Comparison of ENCODE assay signal across 19 mouse cellular contexts in genomic region chr1:193333776-193334175, GRCm38 (mm10). TPM values are rescaled to one million over a fixed set of nuclear protein-coding genes. Genes with fewer than 3 reads are reported as not detected.
DNase-seq lines count a peak whose midpoint lies in the region; ATAC-seq and TF ChIP-seq lines count a peak whose summit lies in the region.
"Had no signal": no experiment of that assay in that cellular context is flagged by ENCODE, and none has a peak within 500 bp of the region (broad histone marks: within the 10 kb centered on the region; RNA-seq: fewer than 3 reads in every experiment).

No protein-coding gene starts in this region.

- no peak overlapping the region for H3K4me3 ChIP-seq in heart, embryonic 10.5 days
- no peak overlapping the region for H3K4me3 ChIP-seq in heart, postnatal 0 days (ENCODE audit: low read depth, low read length)
- no peak overlapping the region for H3K4me3 ChIP-seq in heart, embryonic 11.5 days (ENCODE audit: low read depth, low read length)
- no peak overlapping the region for H3K4me3 ChIP-seq in midbrain, embryonic 10.5 days
- no peak overlapping the region for H3K4me3 ChIP-seq in midbrain, postnatal 0 days (ENCODE audit: low read depth, low read length)
- H3K4me3 ChIP-seq: embryonic facial prominence, embryonic 10.5 days; forebrain, embryonic 13.5 days had no signal

- H3K27ac ChIP-seq in heart, embryonic 10.5 days = peak overlapping the region; percentile 71; the same call in 1 of the 2 replicates
- peak overlapping the region; percentile 95 for H3K27ac ChIP-seq in heart, postnatal 0 days (ENCODE audit: low read depth)
- H3K27ac ChIP-seq in heart, embryonic 11.5 days (ENCODE audit: low read depth, low read length) = no peak overlapping the region
- 0 out of 2 replicates have a peak overlapping the region, but pooled peaks have one; percentile 28 for H3K27ac ChIP-seq in midbrain, embryonic 10.5 days (replicated peaks)
- H3K27ac ChIP-seq in midbrain, postnatal 0 days (ENCODE audit: low read depth, low read length) = no peak overlapping the region
- H3K27ac ChIP-seq: embryonic facial prominence, embryonic 10.5 days; forebrain, embryonic 13.5 days had no signal

- TF ChIP-seq EP300 in heart, postnatal 0 days (IDR thresholded peaks at IDR 0.05; ENCODE audit: low read depth) = no peak

- H3K9ac ChIP-seq in heart, postnatal 0 days (replicated peaks; ENCODE audit: low read depth, low read length) = no peak overlapping the region
- no peak overlapping the region for H3K9ac ChIP-seq in heart, embryonic 11.5 days (ENCODE audit: low read depth, low read length)
- H3K9ac ChIP-seq in midbrain, postnatal 0 days (replicated peaks; ENCODE audit: low read length, poor library complexity, severe bottlenecking) = no peak overlapping the region
- H3K9ac ChIP-seq: forebrain, embryonic 13.5 days; forebrain, postnatal 0 days had no signal

- no peaks in the 10 kb centered on the region for H3K36me3 ChIP-seq in heart, embryonic 10.5 days
- no peaks in the 10 kb centered on the region for H3K36me3 ChIP-seq in heart, postnatal 0 days (replicated peaks; ENCODE audit: control insufficient read depth, insufficient read depth, low read length)
- no peaks in the 10 kb centered on the region for H3K36me3 ChIP-seq in heart, embryonic 11.5 days (ENCODE audit: control insufficient read depth, insufficient read depth, low read length)
- H3K36me3 ChIP-seq in midbrain, embryonic 10.5 days = no peaks in the 10 kb centered on the region
- no peaks in the 10 kb centered on the region for H3K36me3 ChIP-seq in midbrain, postnatal 0 days (ENCODE audit: insufficient read depth, low read length)
- H3K36me3 ChIP-seq: embryonic facial prominence, embryonic 10.5 days had no signal

- H3K4me1 ChIP-seq in heart, embryonic 10.5 days = peaks cover 70% of the 10 kb centered on the region
- peaks cover 65% of the 10 kb centered on the region for H3K4me1 ChIP-seq in heart, postnatal 0 days (ENCODE audit: control insufficient read depth, insufficient read depth)
- H3K4me1 ChIP-seq in heart, embryonic 11.5 days (ENCODE audit: control insufficient read depth, insufficient read depth, low read length) = peaks cover 32% of the 10 kb centered on the region
- H3K4me1 ChIP-seq in midbrain, embryonic 10.5 days = peaks cover 41% of the 10 kb centered on the region
- H3K4me1 ChIP-seq in midbrain, postnatal 0 days (ENCODE audit: insufficient read depth, low read length) = peaks cover 11% of the 10 kb centered on the region; the same call in 1 of the 2 replicates

- DNase-seq in heart, embryonic 10.5 days (ENCODE audit: low spot score) = no peak
- DNase-seq in heart, adult 8-10 months (ENCODE audit: low spot score) = no peak
- DNase-seq in heart, postnatal 0 days (ENCODE audit: low spot score) = no peak
- DNase-seq in midbrain, embryonic 10.5 days (ENCODE audit: low spot score) = no peak
- no peak for DNase-seq in midbrain, postnatal 0 days (ENCODE audit: low spot score)
- no peak for DNase-seq in frontal cortex, adult 2 months (ENCODE audit: extremely low spot score in 1 of 2, low spot score in 1 of 2)
- DNase-seq: adrenal gland, adult 2 months; adrenal gland, postnatal 25 days; cerebellum, adult 2 months; cerebellum, postnatal 10 days; forebrain, postnatal 0 days; kidney, adult 8-10 months had no signal

- TF ChIP-seq CTCF in heart, postnatal 0 days (IDR thresholded peaks at IDR 0.05; ENCODE audit: low read depth) = no peak
- no peak for TF ChIP-seq CTCF in midbrain, postnatal 0 days (IDR thresholded peaks at IDR 0.05)

- no peak overlapping the region for H3K4me2 ChIP-seq in heart, postnatal 0 days (ENCODE audit: low read depth, low read length)
- H3K4me2 ChIP-seq in heart, embryonic 11.5 days = no peak overlapping the region
- no peak overlapping the region for H3K4me2 ChIP-seq in midbrain, postnatal 0 days (ENCODE audit: low read depth, low read length, poor library complexity, severe bottlenecking)
- H3K4me2 ChIP-seq: forebrain, embryonic 13.5 days had no signal

- H3K9me3 ChIP-seq in heart, embryonic 10.5 days = no peaks in the 10 kb centered on the region
- H3K9me3 ChIP-seq in heart, postnatal 0 days (replicated peaks; ENCODE audit: control insufficient read depth, low read length) = no peaks in the 10 kb centered on the region
- H3K9me3 ChIP-seq in heart, embryonic 11.5 days (replicated peaks; ENCODE audit: control insufficient read depth, low read length) = no peaks in the 10 kb centered on the region
- H3K9me3 ChIP-seq in midbrain, embryonic 10.5 days (replicated peaks) = no peaks in the 10 kb centered on the region
- no peaks in the 10 kb centered on the region for H3K9me3 ChIP-seq in midbrain, postnatal 0 days (ENCODE audit: low read length)
- H3K9me3 ChIP-seq: embryonic facial prominence, embryonic 10.5 days; forebrain, embryonic 13.5 days had no signal

- 50% methylated on average over 3 of the region's 3 CpGs for WGBS in heart, embryonic 10.5 days
- 58% methylated on average over 3 of the region's 3 CpGs for WGBS in heart, postnatal 0 days
- 61% methylated on average over 3 of the region's 3 CpGs for WGBS in heart, embryonic 11.5 days (ENCODE audit: insufficient replicate concordance)
- 88% methylated on average over 3 of the region's 3 CpGs for WGBS in midbrain, embryonic 10.5 days
- WGBS in midbrain, postnatal 0 days = 82% methylated on average over 3 of the region's 3 CpGs

- peaks cover 29% of the 10 kb centered on the region for H3K27me3 ChIP-seq in heart, embryonic 10.5 days (ENCODE audit: insufficient read depth, poor library complexity, severe bottlenecking)
- no peaks in the 10 kb centered on the region for H3K27me3 ChIP-seq in heart, postnatal 0 days (ENCODE audit: control insufficient read depth, insufficient read depth, low read length)
- H3K27me3 ChIP-seq in heart, embryonic 11.5 days (ENCODE audit: control insufficient read depth, insufficient read depth, low read length) = peaks cover 3% of the 10 kb centered on the region; the same call in 1 of the 2 replicates
- peaks cover 17% of the 10 kb centered on the region; the same call in 1 of the 2 replicates for H3K27me3 ChIP-seq in midbrain, embryonic 10.5 days (ENCODE audit: low read depth, poor library complexity, severe bottlenecking)
- H3K27me3 ChIP-seq in midbrain, postnatal 0 days (ENCODE audit: insufficient read depth, low read length) = no peaks in the 10 kb centered on the region

- ATAC-seq in heart, postnatal 0 days (ENCODE audit: insufficient read depth, low read depth) = no peak
- no peak for ATAC-seq in heart, embryonic 11.5 days (replicated peaks; ENCODE audit: insufficient number of reproducible peaks, low FRiP score, low TSS enrichment)
- ATAC-seq in midbrain, postnatal 0 days (ENCODE audit: low FRiP score) = no peak
- ATAC-seq: forebrain, embryonic 13.5 days; hindbrain, embryonic 16.5 days; inflammation-experienced regulatory T-cells, adult 6 months; intestine, postnatal 0 days had no signal

RNA-seq across cellular contexts. Expression of gene Camk1g, which starts 36.3 kb away (rescaled TPM):
- polyA plus RNA-seq in heart, embryonic 10.5 days (2016; fragmentation: Nextera tagmentation; extraction: Ambion mirVana) = 7.2 and 8.3 TPM in 2 replicates
- under 1 TPM; 0.14 to 0.72 (median 0.22) TPM for total RNA-seq in heart, adult 8-10 months (2022)
- total RNA-seq in heart, postnatal 0 days (2014; rRNA removed; ENCODE audit: low replicate concordance) = 12.0 and 14.3 TPM in 2 replicates
- polyA plus RNA-seq in heart, postnatal 0 days (2015; fragmentation: Nextera tagmentation; extraction: Ambion mirVana) = 9.0 and 9.7 TPM in 2 replicates
- polyA plus RNA-seq in heart, embryonic 11.5 days (2014; fragmentation: Nextera tagmentation; extraction: Ambion mirVana) = 7.2 and 8.1 TPM in 2 replicates
- 12.8 and 18.4 TPM in 2 replicates for polyA plus RNA-seq in midbrain, embryonic 10.5 days (2016; fragmentation: Nextera tagmentation; extraction: Ambion mirVana)
- 48.1 and 54.7 TPM in 2 replicates for total RNA-seq in midbrain, postnatal 0 days (2014; rRNA removed)
- 46.6 and 50.3 TPM in 2 replicates for polyA plus RNA-seq in midbrain, postnatal 0 days (2015; fragmentation: Nextera tagmentation; extraction: Ambion mirVana)
- polyA plus RNA-seq in frontal cortex, adult 2 months (2012; rRNA removed) = 28.4 and 35.9 TPM in 2 replicates
- total RNA-seq: adrenal gland, adult 2 months; ES-E14 had no signal
- polyA plus RNA-seq: inflammation-experienced regulatory T-cells, adult 6 months had no signal

Comparison
In these comparisons a context has a peak if more than half of its experiments do, and no peak if none do; other contexts are left out.
1. H3K27ac ChIP-seq: peak in heart, embryonic 10.5 days (single experiment), heart, postnatal 0 days (single experiment) and midbrain, embryonic 10.5 days (single experiment); none in heart, embryonic 11.5 days (single experiment) and midbrain, postnatal 0 days (single experiment).